Mouse (Mus musculus) spleen, adult 2 months (tissue): ENCODE results near the gene Mgat2.

Experiments used
- CTCF ChIP-seq: fragments of 200-500 bp; IDR thresholded peaks from 2 replicates; pipeline ENCODE4 v1.5.1; 2011; ENCODE audit warnings: mild to moderate bottlenecking, inconsistent platforms; ENCODE audit not compliant: insufficient read depth, insufficient read length, insufficient replicate concordance; ENCODE audit errors: extremely low read depth
- POLR2A ChIP-seq: fragments of 200-500 bp; IDR thresholded peaks from 2 replicates; pipeline ENCODE4 v1.6.1; 2011; ENCODE audit warnings: low read depth, low read length, inconsistent platforms

GRCm38 (mm10) chr12:69168461-69169106 lies 15.4 kb upstream of the Mgat2 start, which contains the start of gene Lrr1:
- TF ChIP-seq CTCF (no peak), POLR2A (no peak)
